Mouse (Mus musculus) bone marrow macrophage, adult 2 months (primary cell): ENCODE data around the gene Eri2.

Experiments used
- CTCF ChIP-seq: IDR thresholded peaks from 2 replicates; pipeline ENCODE4 v1.5.1; 2012; ENCODE audit warnings: low read depth, mild to moderate bottlenecking, low read length, moderate library complexity
- POLR2A ChIP-seq: IDR thresholded peaks from 2 replicates; pipeline ENCODE4 v1.6.1; 2012; ENCODE audit warnings: mild to moderate bottlenecking, low read depth, low read length, borderline replicate concordance

- TF ChIP-seq POLR2A = no peak
- TF ChIP-seq CTCF = no peak
These were observed 40.2 kb downstream of the Eri2 start for GRCm38 (mm10) chr7:119753696-119754095.
